Mouse (Mus musculus): Measurements from ENCODE around the gene Aplp1. TPM values are rescaled to one million over a fixed set of nuclear protein-coding genes. Genes with fewer than 3 reads are reported as not detected.

The Aplp1 gene
- polyA plus RNA-seq, 1 experiment from 2014 or later, result 675 TPM

DNA sequence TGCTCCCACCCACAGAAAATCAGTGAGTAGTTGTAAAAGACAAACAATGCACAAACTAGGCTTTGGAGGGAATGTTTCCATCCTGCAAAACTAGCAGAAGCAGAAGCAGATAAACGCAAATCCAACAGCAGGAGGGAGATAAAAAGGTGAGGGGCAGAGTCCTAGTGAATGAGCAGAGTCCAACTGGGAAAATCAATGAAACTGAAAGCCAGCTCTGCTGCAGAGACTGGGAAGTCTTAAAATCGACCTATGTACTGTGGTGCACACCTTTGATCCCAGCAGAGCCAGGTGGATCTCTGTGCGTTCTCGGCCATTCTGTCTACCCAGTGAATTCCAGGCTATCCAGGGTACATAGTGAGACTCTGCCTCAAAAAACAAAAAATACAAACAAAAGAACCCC is 29.7 kb upstream of the Aplp1 start:
- Histone ChIP-seq H3K4me1 (ENCODE audit: control insufficient read depth, insufficient read depth, low read length) (no peaks in the 10 kb centered on the region), H3K27ac (ENCODE audit: low read depth, low read length) (no peak overlapping the region), H3K9ac (replicated peaks; ENCODE audit: low read depth, low read length) (no peak overlapping the region), H3K4me3 (ENCODE audit: low read depth, low read length) (no peak overlapping the region), H3K9me3 (ENCODE audit: control insufficient read depth, low read length) (no peaks in the 10 kb centered on the region), H3K4me2 (ENCODE audit: low read depth, low read length) (no peak overlapping the region), H3K27me3 (ENCODE audit: control insufficient read depth, insufficient read depth, low read length) (no peaks in the 10 kb centered on the region), H3K36me3 (ENCODE audit: control insufficient read depth, insufficient read depth, low read length) (no peaks in the 10 kb centered on the region)
- ATAC-seq (ENCODE audit: low read depth), result no peak
- 68% methylated on average over 4 of the region's 4 CpGs for WGBS

GRCm38 (mm10) chr7:30472411-30472810 is 27.1 kb upstream of the Aplp1 start:
- Histone ChIP-seq H3K27me3 (ENCODE audit: control insufficient read depth, insufficient read depth, low read length) (peaks cover 5% of the 10 kb centered on the region), H3K4me2 (ENCODE audit: low read depth, low read length) (no peak overlapping the region), H3K36me3 (ENCODE audit: control insufficient read depth, insufficient read depth, low read length) (no peaks in the 10 kb centered on the region), H3K4me1 (ENCODE audit: control insufficient read depth, insufficient read depth, low read length) (no peaks in the 10 kb centered on the region), H3K4me3 (ENCODE audit: low read depth, low read length) (no peak overlapping the region), H3K9ac (replicated peaks; ENCODE audit: low read depth, low read length) (no peak overlapping the region), H3K9me3 (ENCODE audit: control insufficient read depth, low read length) (no peaks in the 10 kb centered on the region), H3K27ac (ENCODE audit: low read depth, low read length) (no peak overlapping the region)
- no peak for ATAC-seq (ENCODE audit: low read depth)
- 41% methylated on average over 5 of the region's 5 CpGs for WGBS

DNA sequence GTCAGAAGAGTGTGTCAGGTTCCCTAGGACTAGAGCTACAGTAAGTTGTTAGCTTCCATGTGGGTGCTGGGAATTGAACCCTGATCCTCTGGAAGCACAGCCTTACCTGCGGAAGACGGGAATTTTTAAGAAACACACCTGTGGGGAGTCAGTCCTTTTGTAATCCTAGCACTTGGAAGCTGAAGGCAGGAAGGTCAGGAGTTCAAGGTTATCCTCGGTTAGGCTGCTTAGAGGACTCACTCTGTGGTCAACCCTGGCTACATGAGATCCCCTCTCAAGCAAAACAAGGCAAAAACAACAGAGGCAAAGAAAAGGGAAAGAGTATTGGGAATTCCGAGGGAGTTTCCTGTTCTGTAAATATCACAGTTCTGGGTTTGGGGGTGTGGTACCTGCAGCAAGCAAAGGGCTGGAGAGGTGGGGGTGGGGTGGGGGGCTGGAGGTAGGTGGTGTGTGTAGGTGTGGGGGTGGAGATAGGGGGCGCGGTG is 19.5 kb upstream of the Aplp1 start:
- ATAC-seq (ENCODE audit: low read depth), result no peak
- Histone ChIP-seq H3K36me3 (ENCODE audit: control insufficient read depth, insufficient read depth, low read length) (no peaks in the 10 kb centered on the region), H3K27ac (ENCODE audit: low read depth, low read length) (no peak overlapping the region), H3K4me3 (ENCODE audit: low read depth, low read length) (no peak overlapping the region), H3K27me3 (ENCODE audit: control insufficient read depth, insufficient read depth, low read length) (peaks cover 32% of the 10 kb centered on the region), H3K9ac (replicated peaks; ENCODE audit: low read depth, low read length) (no peak overlapping the region), H3K9me3 (ENCODE audit: control insufficient read depth, low read length) (no peaks in the 10 kb centered on the region), H3K4me1 (ENCODE audit: control insufficient read depth, insufficient read depth, low read length) (no peaks in the 10 kb centered on the region), H3K4me2 (ENCODE audit: low read depth, low read length) (no peak overlapping the region)
- 17% methylated on average over 6 of the region's 6 CpGs for WGBS

DNA sequence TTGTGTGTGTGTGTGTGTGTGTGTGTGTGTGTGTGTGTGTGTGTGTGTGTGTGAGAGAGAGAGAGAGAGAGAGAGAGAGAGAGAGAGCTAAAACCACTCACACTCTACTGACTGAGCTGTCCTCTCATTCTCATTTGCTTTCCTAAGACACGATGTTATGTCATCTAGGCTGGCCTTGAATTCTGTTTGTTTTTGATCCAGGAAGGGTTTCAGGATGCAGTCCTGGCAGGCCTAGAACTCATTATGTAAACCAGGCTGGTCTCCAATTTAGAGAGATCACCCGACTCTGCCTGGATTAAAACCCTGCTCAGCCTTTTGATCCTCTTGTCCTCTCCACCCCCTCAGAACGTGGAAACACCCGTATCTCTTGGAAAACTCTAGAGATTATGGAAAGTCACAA is 18.7 kb upstream of the Aplp1 start:
- Histone ChIP-seq H3K9ac (replicated peaks; ENCODE audit: low read depth, low read length) (no peak overlapping the region), H3K36me3 (ENCODE audit: control insufficient read depth, insufficient read depth, low read length) (no peaks in the 10 kb centered on the region), H3K4me2 (ENCODE audit: low read depth, low read length) (no peak overlapping the region), H3K4me1 (ENCODE audit: control insufficient read depth, insufficient read depth, low read length) (no peaks in the 10 kb centered on the region), H3K27me3 (ENCODE audit: control insufficient read depth, insufficient read depth, low read length) (peaks cover 34% of the 10 kb centered on the region), H3K4me3 (ENCODE audit: low read depth, low read length) (no peak overlapping the region), H3K9me3 (ENCODE audit: control insufficient read depth, low read length) (no peaks in the 10 kb centered on the region), H3K27ac (ENCODE audit: low read depth, low read length) (no peak overlapping the region)
- no peak for ATAC-seq (ENCODE audit: low read depth)
- WGBS, result 30% methylated on average over 4 of the region's 4 CpGs

DNA sequence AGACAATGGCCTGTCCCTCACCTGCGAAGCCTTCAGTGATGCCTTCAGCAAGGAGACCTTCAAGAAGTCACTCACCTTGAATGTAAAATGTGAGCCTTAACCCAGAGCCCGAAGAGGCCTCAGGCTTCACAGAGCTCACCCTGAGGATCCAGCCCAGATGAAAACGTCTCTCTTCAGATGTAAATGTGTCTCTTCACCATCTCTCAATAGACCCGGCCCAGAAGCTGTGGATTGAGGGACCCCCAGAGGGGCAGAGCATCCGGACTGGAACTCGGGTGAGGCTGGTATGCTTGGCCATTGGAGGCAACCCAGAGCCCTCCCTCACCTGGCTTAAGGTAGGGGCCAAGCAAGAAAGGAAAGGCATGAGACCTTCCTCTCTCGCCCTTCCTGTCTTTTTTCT is 18.2 kb upstream of the Aplp1 start:
- WGBS, result 30% methylated on average over 7 of the region's 7 CpGs
- no peaks in the 10 kb centered on the region for H3K9me3 ChIP-seq (ENCODE audit: control insufficient read depth, low read length)
- H3K4me1 ChIP-seq (ENCODE audit: control insufficient read depth, insufficient read depth, low read length), result no peaks in the 10 kb centered on the region
- ATAC-seq (ENCODE audit: low read depth), result no peak
- no peaks in the 10 kb centered on the region for H3K36me3 ChIP-seq (ENCODE audit: control insufficient read depth, insufficient read depth, low read length)
- H3K27ac ChIP-seq (ENCODE audit: low read depth, low read length), result no peak overlapping the region
- no peak overlapping the region for H3K9ac ChIP-seq (replicated peaks; ENCODE audit: low read depth, low read length)
- H3K4me3 ChIP-seq (ENCODE audit: low read depth, low read length), result no peak overlapping the region
- H3K4me2 ChIP-seq (ENCODE audit: low read depth, low read length), result no peak overlapping the region
- H3K27me3 ChIP-seq (ENCODE audit: control insufficient read depth, insufficient read depth, low read length), result peaks cover 34% of the 10 kb centered on the region

GRCm38 (mm10) chr7:30459484-30459883 is 14.1 kb upstream of the Aplp1 start:
- ATAC-seq (ENCODE audit: low read depth), result no peak
- H3K9ac ChIP-seq (replicated peaks; ENCODE audit: low read depth, low read length), result no peak overlapping the region
- H3K27me3 ChIP-seq (ENCODE audit: control insufficient read depth, insufficient read depth, low read length), result peaks cover 16% of the 10 kb centered on the region
- H3K4me3 ChIP-seq (ENCODE audit: low read depth, low read length), result no peak overlapping the region
- H3K36me3 ChIP-seq (ENCODE audit: control insufficient read depth, insufficient read depth, low read length), result no peaks in the 10 kb centered on the region
- H3K27ac ChIP-seq (ENCODE audit: low read depth, low read length), result no peak overlapping the region
- no peak overlapping the region for H3K4me2 ChIP-seq (ENCODE audit: low read depth, low read length)
- 35% methylated on average over 6 of the region's 6 CpGs for WGBS
- H3K4me1 ChIP-seq (ENCODE audit: control insufficient read depth, insufficient read depth, low read length), result peaks cover 21% of the 10 kb centered on the region
- H3K9me3 ChIP-seq (ENCODE audit: control insufficient read depth, low read length), result no peaks in the 10 kb centered on the region

DNA sequence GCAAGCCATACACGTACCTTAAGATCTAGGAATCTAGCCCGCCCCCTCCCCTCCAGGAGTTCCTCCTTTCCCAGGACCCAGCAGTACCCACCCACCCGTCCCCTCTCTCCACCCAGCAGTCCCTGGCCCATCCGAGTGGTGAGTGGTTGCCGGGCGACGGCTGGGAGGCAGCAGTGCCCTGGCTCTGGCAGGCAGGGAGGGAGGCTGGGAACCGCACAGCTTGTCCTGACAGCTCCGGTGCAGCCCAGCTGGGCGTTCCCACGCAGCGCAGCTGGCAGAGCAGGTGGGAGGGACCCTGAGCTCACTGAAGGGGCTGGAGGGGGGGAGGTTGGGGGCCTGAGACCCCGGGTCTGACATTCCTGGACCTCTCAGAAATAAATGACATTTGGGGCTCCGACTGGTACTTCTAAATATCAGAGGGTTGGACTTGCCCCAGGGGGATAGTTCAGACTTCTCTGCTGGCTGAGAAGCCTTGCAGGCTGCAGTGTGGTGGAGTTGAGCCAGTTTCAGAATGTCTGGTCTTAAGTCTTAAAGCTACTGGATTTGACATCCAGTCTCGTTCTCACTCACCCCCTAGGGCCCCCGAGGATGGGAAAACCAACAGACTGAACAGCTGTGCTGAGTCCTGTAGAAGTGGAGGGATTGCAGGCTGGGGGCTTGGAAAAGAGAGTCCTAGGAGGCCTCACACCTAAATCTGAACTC is 12.4 kb upstream of the Aplp1 start, which contains the start of the genes Kirrel2 and Nphs1:
Kirrel2 (minus strand) TSS at position 62 of the 702 bp plus-strand sequence.
Nphs1 (plus strand) TSS at position 687 of the 702 bp plus-strand sequence.
- ATAC-seq (ENCODE audit: low read depth), result peak; percentile 87
- Histone ChIP-seq H3K9me3 (ENCODE audit: control insufficient read depth, low read length) (no peaks in the 10 kb centered on the region), H3K27ac (ENCODE audit: low read depth, low read length) (0 out of 2 replicates have a peak within 1 kb of the TSS, but pooled peaks have one; percentile 10), H3K27me3 (ENCODE audit: control insufficient read depth, insufficient read depth, low read length) (peaks cover 22% of the 10 kb centered on the region), H3K4me2 (ENCODE audit: low read depth, low read length) (peak within 1 kb of the TSS; percentile 41), H3K4me1 (ENCODE audit: control insufficient read depth, insufficient read depth, low read length) (peaks cover 21% of the 10 kb centered on the region), H3K4me3 (ENCODE audit: low read depth, low read length) (peak within 1 kb of the TSS; percentile 11), H3K36me3 (ENCODE audit: control insufficient read depth, insufficient read depth, low read length) (no peaks in the 10 kb centered on the region), H3K9ac (replicated peaks; ENCODE audit: low read depth, low read length) (no peak within 1 kb of the TSS)
- 1% methylated on average over 16 of the region's 16 CpGs for WGBS

DNA sequence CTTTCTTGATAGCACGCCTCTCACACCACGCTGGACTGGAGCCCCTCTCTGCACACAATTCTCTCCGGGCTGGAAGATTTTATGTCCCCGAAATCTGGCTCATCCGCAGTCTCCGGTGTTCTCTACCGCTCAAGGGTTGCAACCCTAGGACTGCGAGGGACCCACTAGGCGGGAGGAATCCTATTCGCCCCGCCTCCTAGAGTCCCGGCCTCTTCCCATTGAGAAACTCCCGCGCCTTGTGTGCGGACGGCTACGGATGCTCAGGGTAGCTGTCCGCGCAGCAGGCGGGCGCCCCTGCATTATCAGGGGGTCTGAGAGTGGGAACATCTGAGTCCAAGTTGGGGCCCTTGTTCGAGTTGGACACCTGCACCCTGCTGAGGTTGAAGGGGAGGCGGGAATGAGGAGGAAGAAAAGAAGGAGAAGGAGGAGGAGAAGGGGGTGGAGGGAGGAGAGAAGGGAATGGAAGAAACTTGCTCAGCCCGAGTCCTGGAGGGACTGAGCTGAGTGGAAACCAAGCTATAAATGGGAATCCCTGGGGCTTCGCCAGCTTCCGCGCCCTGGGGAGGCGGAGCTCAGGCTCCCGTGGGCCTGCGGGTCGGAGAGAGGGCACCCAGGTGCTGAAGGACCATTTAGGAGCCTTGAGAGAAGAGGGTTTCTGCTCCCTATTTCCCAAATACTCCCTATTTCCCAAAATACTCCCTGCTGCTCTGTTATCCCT is 11.7 kb upstream of the Aplp1 start:
- H3K27ac ChIP-seq (ENCODE audit: low read depth, low read length), result no peak overlapping the region
- peaks cover 22% of the 10 kb centered on the region for H3K27me3 ChIP-seq (ENCODE audit: control insufficient read depth, insufficient read depth, low read length)
- ATAC-seq (ENCODE audit: low read depth), result peak; percentile 22; the same call in 1 of the 2 replicates
- peak overlapping the region; percentile 11 for H3K4me3 ChIP-seq (ENCODE audit: low read depth, low read length)
- no peak overlapping the region for H3K9ac ChIP-seq (replicated peaks; ENCODE audit: low read depth, low read length)
- peaks cover 21% of the 10 kb centered on the region for H3K4me1 ChIP-seq (ENCODE audit: control insufficient read depth, insufficient read depth, low read length)
- H3K36me3 ChIP-seq (ENCODE audit: control insufficient read depth, insufficient read depth, low read length), result no peaks in the 10 kb centered on the region
- under 1% methylated on average over 31 of the region's 31 CpGs for WGBS
- peak overlapping the region; percentile 41 for H3K4me2 ChIP-seq (ENCODE audit: low read depth, low read length)
- H3K9me3 ChIP-seq (ENCODE audit: control insufficient read depth, low read length), result no peaks in the 10 kb centered on the region

DNA sequence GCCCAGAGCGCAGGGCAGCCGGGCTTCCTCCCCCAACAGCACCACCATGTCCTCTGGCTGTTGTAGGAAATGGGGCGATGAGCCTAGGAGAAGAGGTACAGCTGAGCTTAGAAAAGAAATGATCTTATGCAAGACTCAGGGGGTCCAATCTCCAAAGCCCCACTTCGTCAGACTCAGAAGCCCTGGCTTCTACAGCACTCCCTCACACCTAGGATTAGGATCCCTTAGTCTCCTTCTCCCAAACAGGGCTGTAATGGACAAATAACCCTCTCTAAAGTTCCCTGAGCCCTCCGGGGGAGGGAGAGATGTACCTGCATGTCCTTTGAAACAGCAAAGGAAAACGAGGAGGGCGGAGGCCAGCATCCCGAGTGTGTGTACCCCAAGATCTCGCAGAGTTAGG is 11.2 kb upstream of the Aplp1 start:
- no peak for ATAC-seq (ENCODE audit: low read depth)
- peaks cover 21% of the 10 kb centered on the region for H3K4me1 ChIP-seq (ENCODE audit: control insufficient read depth, insufficient read depth, low read length)
- WGBS, result 3% methylated on average over 9 of the region's 9 CpGs
- H3K4me2 ChIP-seq (ENCODE audit: low read depth, low read length), result peak overlapping the region; percentile 41
- no peaks in the 10 kb centered on the region for H3K9me3 ChIP-seq (ENCODE audit: control insufficient read depth, low read length)
- peaks cover 22% of the 10 kb centered on the region for H3K27me3 ChIP-seq (ENCODE audit: control insufficient read depth, insufficient read depth, low read length)
- peak overlapping the region; percentile 11; the same call in 1 of the 2 replicates for H3K4me3 ChIP-seq (ENCODE audit: low read depth, low read length)
- no peaks in the 10 kb centered on the region for H3K36me3 ChIP-seq (ENCODE audit: control insufficient read depth, insufficient read depth, low read length)
- no peak overlapping the region for H3K27ac ChIP-seq (ENCODE audit: low read depth, low read length)
- no peak overlapping the region for H3K9ac ChIP-seq (replicated peaks; ENCODE audit: low read depth, low read length)
